Mouse (Mus musculus) spleen, adult 2 months (tissue): ENCODE results near the gene Leap2.

Source experiments
- CTCF ChIP-seq: fragments of 200-500 bp; IDR thresholded peaks from 2 replicates; pipeline ENCODE4 v1.5.1; 2011; ENCODE audit warnings: mild to moderate bottlenecking, inconsistent platforms; ENCODE audit not compliant: insufficient read depth, insufficient read length, insufficient replicate concordance; ENCODE audit errors: extremely low read depth
- POLR2A ChIP-seq: fragments of 200-500 bp; IDR thresholded peaks from 2 replicates; pipeline ENCODE4 v1.6.1; 2011; ENCODE audit warnings: low read depth, low read length, inconsistent platforms

DNA sequence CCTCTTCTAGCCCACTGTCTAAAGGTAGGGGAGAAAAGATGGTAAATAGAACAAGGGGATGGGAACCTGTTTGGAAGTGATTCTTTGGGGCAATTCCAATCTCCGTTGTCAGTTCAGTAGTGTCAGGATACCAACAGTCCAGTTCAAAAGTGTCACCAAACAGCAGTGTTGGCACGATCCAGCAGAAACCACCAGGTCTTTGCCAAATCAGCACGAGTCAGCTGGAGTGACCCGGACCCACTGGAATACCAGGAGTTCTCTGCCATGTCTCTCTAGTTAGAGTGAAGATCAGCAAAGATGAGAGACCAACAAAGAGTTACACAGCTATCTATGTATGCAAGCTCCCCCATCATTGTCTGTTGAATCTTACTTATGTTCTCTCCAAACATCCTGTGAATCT is 9.1 kb downstream of the Leap2 start:
- TF ChIP-seq CTCF: no peak
- TF ChIP-seq POLR2A: no peak
